Mouse (Mus musculus) forebrain, embryonic 11.5 days (tissue): ENCODE measurements at regions not wholly inside any gene's neighbourhood (a gene's known extent, or its start where the extent isn't known, plus 50 kb on each side); places are given as distances from the start of the nearest gene placed in this dataset.

ENCODE experiments used
- ATAC-seq: fragments of 200-750 bp; cut with Nextera tagmentation; replicated peaks from 2 replicates; pipeline ENCODE4 v1.8.0; 2017; ENCODE audit warnings: moderate TSS enrichment; ENCODE audit not compliant: low FRiP score
- DNase-seq: peaks from one replicate; pipeline ENCODE4 v3.0.0-alpha.2; 2017; ENCODE audit warnings: low spot score
- H3K27ac ChIP-seq: fragments of 300-500 bp; sonication (generic); 2 replicates; pipeline ENCODE4 v1.5.1; 2014; ENCODE audit warnings: low read depth, low read length
- H3K27me3 ChIP-seq: fragments of 300-500 bp; sonication (generic); 2 replicates; pipeline ENCODE4 v1.6.1; 2014; ENCODE audit warnings: mild to moderate bottlenecking, low read length, mixed read lengths; ENCODE audit not compliant: control insufficient read depth, insufficient read depth
- H3K36me3 ChIP-seq: fragments of 300-500 bp; sonication (generic); 2 replicates; pipeline ENCODE4 v1.6.1; 2014; ENCODE audit warnings: mild to moderate bottlenecking, low read length, moderate library complexity, mixed read lengths; ENCODE audit not compliant: control insufficient read depth, insufficient read depth
- H3K4me1 ChIP-seq: fragments of 300-500 bp; sonication (generic); replicated peaks from 2 replicates; pipeline ENCODE4 v1.6.1; 2014; ENCODE audit warnings: low read length, mixed read lengths; ENCODE audit not compliant: control insufficient read depth, insufficient read depth
- H3K4me2 ChIP-seq: fragments of 300-500 bp; sonication (generic); 2 replicates; pipeline ENCODE4 v1.6.1; 2014; ENCODE audit warnings: low read depth, mild to moderate bottlenecking, low read length, moderate library complexity, mixed read lengths; ENCODE audit not compliant: severe bottlenecking
- H3K4me3 ChIP-seq: fragments of 300-500 bp; sonication (generic); 2 replicates; pipeline ENCODE4 v1.5.1; 2014; ENCODE audit warnings: low read depth, low read length
- H3K9ac ChIP-seq: fragments of 300-500 bp; sonication (generic); 2 replicates; pipeline ENCODE4 v1.6.1; 2014; ENCODE audit warnings: low read length
- H3K9me3 ChIP-seq: fragments of 300-500 bp; sonication (generic); 2 replicates; pipeline ENCODE4 v1.6.1; 2016; ENCODE audit warnings: low read length, mixed read lengths; ENCODE audit not compliant: control insufficient read depth
- WGBS: fragments of 180-500 bp; shearing (Covaris S2); extraction: QIAGEN DNeasy Blood & Tissue Kit; methylation state at CpG from one replicate; pipeline ENCODE4 v1.1.7; 2014; 5-methylcytosine and 5-hydroxymethylcytosine counted together

DNA sequence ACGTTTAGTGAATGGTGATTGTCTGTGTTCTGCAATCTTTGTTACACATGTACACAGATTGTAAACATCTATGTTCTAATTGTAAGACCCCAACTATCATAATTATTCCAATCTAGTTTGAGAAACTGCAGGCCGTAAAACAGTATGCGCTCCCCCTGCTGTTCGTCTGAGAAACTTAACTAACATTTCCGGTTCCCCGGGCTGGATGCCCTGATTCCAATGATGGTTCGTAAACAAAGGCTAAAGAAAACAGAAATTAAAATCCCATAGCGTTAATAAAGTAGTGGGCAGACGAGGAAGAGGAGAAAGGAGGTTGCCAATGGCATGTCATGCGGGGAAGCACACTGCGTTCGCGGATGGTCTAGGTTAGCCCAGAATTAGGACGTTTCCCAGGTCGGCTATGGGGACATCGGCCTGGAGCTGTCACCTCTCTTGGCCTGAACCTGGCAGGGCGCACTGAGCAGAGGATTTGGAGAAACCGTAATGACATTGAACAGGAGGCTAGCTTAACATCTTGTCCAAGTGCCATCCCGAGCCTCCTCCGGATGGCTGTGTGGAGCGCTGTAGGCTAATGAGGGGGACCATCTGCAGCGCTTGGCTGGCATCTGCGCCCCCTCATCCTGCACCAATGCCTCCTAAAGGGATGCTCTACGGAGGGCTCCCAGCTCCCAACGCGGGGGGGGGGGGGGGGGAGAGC is 55.7 kb upstream of the Hnrnpa3 start:
- peak overlapping the region; percentile 31 for H3K4me3 ChIP-seq
- H3K36me3 ChIP-seq: no peaks in the 10 kb centered on the region
- no peak overlapping the region for H3K27ac ChIP-seq
- WGBS: 11% methylated on average over 24 of the region's 26 CpGs
- peaks cover 3% of the 10 kb centered on the region; the same call in 1 of the 2 replicates for H3K4me1 ChIP-seq
- H3K27me3 ChIP-seq: 0 out of 2 replicates have a peak, but pooled peaks cover under 1% of the 10 kb centered on the region
- DNase-seq (peak; percentile 64), ATAC-seq (peak; percentile 42; the same call in 1 of the 2 replicates)
- H3K9ac ChIP-seq: peak overlapping the region; percentile 44
- H3K4me2 ChIP-seq: peak overlapping the region; percentile 59
- H3K9me3 ChIP-seq: no peaks in the 10 kb centered on the region

DNA sequence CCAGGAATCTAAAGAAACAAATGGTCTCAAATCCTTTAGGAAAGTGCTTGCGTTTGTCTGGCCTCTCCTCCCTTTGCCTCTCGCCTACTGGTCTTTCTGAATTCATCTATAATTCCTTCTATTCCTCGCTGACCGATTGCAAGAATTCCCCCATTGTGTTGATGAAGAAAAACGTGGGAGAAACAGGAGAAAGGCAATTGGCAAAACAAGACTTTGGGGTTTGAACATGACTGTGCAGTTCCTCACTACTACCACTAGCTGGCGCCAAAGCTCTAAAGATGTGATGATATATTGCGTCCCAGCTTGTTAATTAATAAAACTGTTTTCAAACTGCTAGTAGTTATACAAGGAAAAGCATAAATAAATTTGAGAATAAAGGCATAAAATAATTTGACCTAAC is 53.4 kb upstream of the Hnrnpa3 start:
- no peaks in the 10 kb centered on the region for H3K9me3 ChIP-seq
- H3K4me2 ChIP-seq: no peak overlapping the region
- H3K36me3 ChIP-seq: no peaks in the 10 kb centered on the region
- no peak overlapping the region for H3K9ac ChIP-seq
- H3K27ac ChIP-seq: no peak overlapping the region
- peaks cover 6% of the 10 kb centered on the region; the same call in 1 of the 2 replicates for H3K27me3 ChIP-seq
- H3K4me3 ChIP-seq: no peak overlapping the region
- 4% methylated on average over 7 of the region's 7 CpGs for WGBS
- peaks cover 3% of the 10 kb centered on the region; the same call in 1 of the 2 replicates for H3K4me1 ChIP-seq
- ATAC-seq (no peak), DNase-seq (no peak)

DNA sequence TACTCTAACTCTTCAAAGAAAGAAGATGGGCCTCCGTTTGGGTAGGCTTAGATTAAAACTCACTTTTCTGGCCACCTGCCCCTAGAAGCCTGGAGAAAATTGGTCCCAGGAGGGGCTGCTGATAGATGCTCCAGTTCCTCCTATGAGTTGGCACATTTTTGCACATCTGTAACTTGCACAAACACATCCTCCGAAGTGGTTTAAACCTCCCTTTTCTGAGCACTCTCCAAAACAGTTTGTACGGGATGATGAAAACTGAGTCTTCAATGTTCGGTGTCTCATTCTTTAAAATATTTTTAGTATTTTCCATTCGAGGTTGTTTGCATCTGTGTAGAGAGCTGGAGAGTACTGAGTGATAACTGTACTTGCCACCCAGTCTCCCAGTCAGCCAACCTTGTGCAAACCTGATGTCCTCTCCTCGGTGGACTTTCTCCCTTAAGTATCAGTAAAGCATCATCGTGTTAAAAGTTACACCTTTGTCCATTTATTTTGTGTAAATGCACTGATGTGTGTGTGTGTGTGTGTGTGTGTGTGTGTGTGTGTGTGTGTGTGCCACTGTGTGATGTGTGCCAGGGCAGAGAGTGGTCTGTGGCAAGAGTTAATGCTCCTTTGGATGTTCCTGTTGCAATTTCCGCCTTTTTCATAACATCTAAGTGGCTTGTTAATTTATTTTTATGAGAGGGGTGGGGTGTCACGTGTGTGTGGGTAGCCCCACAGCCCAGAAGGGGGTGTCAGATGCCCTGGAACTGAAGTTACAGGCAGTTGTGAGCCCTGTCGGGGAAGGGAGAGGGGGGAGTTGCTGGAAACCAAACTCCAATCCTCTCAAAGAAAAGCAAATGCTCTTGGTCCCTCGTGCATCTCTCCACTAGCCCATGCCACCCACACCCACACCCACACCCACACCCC is 51.8 kb upstream of the Hnrnpa3 start:
- H3K27ac ChIP-seq: no peak overlapping the region
- H3K27me3 ChIP-seq: peaks cover 8% of the 10 kb centered on the region; the same call in 1 of the 2 replicates
- peaks cover 3% of the 10 kb centered on the region; the same call in 1 of the 2 replicates for H3K4me1 ChIP-seq
- 70% methylated on average over 11 of the region's 11 CpGs for WGBS
- no peaks in the 10 kb centered on the region for H3K36me3 ChIP-seq
- ATAC-seq: no peak
- no peak for DNase-seq
- H3K9me3 ChIP-seq: no peaks in the 10 kb centered on the region
- H3K9ac ChIP-seq: no peak overlapping the region
- no peak overlapping the region for H3K4me3 ChIP-seq
- H3K4me2 ChIP-seq: no peak overlapping the region

DNA sequence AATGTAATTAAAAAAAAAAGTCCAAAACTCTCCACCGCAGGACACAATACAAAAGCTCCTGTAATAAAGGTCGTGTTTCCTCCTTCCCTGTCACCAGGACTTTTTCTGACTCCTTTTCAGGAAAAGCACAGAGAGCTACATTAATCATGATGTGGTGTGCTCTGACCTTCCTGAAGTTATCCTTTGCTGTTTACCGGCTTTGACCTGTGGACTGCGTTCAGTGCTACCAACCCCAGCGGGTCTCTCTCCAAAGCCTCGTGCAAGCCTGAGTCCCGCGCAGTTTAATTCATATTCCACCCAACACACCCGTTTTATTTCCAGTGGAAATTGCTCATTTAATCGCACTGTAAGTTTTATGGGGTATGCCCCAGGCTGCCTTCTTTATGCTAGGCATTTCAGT is 51.1 kb upstream of the Hnrnpa3 start:
- ATAC-seq (no peak), DNase-seq (no peak)
- H3K36me3 ChIP-seq: no peaks in the 10 kb centered on the region
- H3K4me2 ChIP-seq: no peak overlapping the region
- H3K27me3 ChIP-seq: peaks cover 8% of the 10 kb centered on the region; the same call in 1 of the 2 replicates
- no peaks in the 10 kb centered on the region for H3K9me3 ChIP-seq
- H3K4me3 ChIP-seq: no peak overlapping the region
- WGBS: 75% methylated on average over 10 of the region's 10 CpGs
- peaks cover 9% of the 10 kb centered on the region for H3K4me1 ChIP-seq
- no peak overlapping the region for H3K9ac ChIP-seq
- H3K27ac ChIP-seq: no peak overlapping the region

DNA sequence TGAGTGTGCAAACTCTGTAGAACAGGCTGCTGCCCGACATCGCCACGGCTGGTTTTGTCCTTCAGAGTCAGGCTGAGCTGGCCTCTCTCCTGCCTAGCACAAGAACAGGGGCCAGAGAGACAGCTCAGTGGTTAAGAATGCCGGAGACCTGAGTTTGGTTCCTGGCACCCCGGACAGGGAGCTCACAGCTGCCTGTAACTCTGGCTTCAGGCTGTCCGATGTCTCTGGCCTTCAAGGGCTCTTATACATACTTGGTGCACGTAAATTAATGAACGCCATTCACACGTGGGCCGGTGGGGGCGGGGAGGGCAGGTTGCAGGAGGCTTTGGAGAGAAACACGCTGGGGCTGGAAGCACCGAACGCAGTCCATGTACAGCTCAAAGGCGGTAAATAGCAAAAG is 50.6 kb upstream of the Hnrnpa3 start:
- DNase-seq: no peak

DNA sequence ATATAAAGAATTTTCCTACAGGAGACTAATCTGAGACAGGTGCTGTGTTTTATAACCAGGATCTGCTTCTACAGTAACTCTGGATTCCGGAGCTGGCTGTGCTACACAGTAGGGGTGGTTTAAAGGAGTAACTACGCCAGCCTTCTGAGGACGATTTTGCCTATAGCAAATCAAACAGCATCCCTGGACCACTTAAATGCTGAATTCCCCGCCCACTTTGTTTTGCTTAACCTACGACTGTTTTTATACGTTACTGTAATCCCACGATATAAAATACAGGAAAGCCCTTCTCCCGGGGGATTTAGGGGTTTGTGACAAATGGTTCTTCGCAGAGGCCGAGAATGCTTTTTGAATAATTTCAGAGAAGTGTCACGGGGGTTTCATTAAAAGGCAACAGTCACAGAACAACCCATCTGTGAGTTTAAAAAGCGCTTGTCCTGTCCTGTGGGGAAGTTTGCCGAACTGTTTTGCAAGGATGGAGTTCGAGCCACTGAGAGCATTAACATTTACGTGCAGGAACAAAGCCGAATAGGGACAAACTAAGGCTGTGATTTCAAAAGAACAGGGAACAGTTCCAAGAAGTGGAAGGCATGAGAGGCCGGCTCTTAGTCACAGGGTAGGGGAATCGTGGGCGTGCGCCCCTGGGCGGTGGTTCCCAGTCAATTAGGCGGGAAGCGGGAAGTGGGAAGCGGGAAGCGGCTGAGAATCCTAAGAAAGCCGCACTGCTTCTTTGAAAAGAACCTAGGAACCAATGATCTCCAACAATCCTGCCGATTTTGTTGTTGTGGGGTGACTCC is 49.7 kb upstream of the Hnrnpa3 start:
- Histone ChIP-seq H3K9ac (peak overlapping the region; percentile 35), H3K36me3 (no peaks in the 10 kb centered on the region), H3K4me3 (peak overlapping the region; percentile 15), H3K27ac (no peak overlapping the region), H3K4me1 (peaks cover 6% of the 10 kb centered on the region), H3K9me3 (no peaks in the 10 kb centered on the region), H3K27me3 (peaks cover 8% of the 10 kb centered on the region; the same call in 1 of the 2 replicates), H3K4me2 (peak overlapping the region; percentile 45)
- peak; percentile 68 for DNase-seq
- ATAC-seq: no peak
- 14% methylated on average over 27 of the region's 27 CpGs for WGBS

More for the DNA sequence above, 50.6 kb upstream of the Hnrnpa3 start:
- Histone ChIP-seq H3K4me2 (no peak overlapping the region), H3K9ac (no peak overlapping the region), H3K27ac (no peak overlapping the region), H3K4me1 (peaks cover 9% of the 10 kb centered on the region), H3K9me3 (no peaks in the 10 kb centered on the region), H3K27me3 (peaks cover 8% of the 10 kb centered on the region; the same call in 1 of the 2 replicates), H3K36me3 (no peaks in the 10 kb centered on the region), H3K4me3 (no peak overlapping the region)
- WGBS: 49% methylated on average over 15 of the region's 15 CpGs
- no peak for ATAC-seq
